Comparison of ENCODE assay signal across 26 mouse cellular contexts in the genomic region with DNA sequence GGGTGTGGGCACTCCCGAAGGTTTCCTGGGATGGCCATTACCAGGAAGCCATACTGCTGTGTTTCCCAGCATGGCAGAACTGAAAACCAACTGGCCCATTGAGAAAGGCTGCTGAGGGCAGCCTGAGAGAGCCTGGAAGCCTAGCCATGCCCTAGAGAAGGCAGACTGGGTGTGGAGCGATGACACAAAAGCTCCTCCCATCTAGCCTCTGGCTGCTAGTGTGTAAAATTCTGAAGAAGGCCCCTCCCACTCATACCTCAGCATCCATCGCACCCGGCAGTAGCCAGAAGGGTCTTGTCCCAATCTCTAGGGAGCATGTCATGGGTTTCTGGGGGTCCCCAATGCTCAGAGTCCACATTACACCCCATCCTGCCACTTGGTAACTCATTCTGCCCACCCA. TPM values are rescaled to one million over a fixed set of nuclear protein-coding genes. Genes with fewer than 3 reads are reported as not detected.
DNase-seq lines count a peak whose midpoint lies in the region; ATAC-seq and TF ChIP-seq lines count a peak whose summit lies in the region.
"Had no signal": no experiment of that assay in that cellular context is flagged by ENCODE, and none has a peak within 500 bp of the region (broad histone marks: within the 10 kb centered on the region; RNA-seq: fewer than 3 reads in every experiment).

No protein-coding gene starts in this region.

- no peak for TF ChIP-seq POLR2A in lung, adult 2 months (IDR thresholded peaks at IDR 0.05; ENCODE audit: borderline replicate concordance, extremely low read depth, low read depth, low read length)

- TF ChIP-seq EP300 in lung, postnatal 0 days (IDR thresholded peaks at IDR 0.05), result no peak

- H3K4me3 ChIP-seq in intestine, embryonic 15.5 days (replicated peaks), result no peak overlapping the region
- no peak overlapping the region for H3K4me3 ChIP-seq in intestine, embryonic 16.5 days (ENCODE audit: low read length)
- no peak overlapping the region for H3K4me3 ChIP-seq in lung, postnatal 0 days (ENCODE audit: low read depth, low read length)
- H3K4me3 ChIP-seq in lung, adult 2 months (replicated peaks; ENCODE audit: extremely low read depth, low read depth, low read length), result no peak overlapping the region
- peak overlapping the region; percentile 32; the same call in 1 of the 2 replicates for H3K4me3 ChIP-seq in E14TG2a.4 (replicated peaks; ENCODE audit: low read length)
- no peak overlapping the region for H3K4me3 ChIP-seq in intestine, postnatal 0 days (ENCODE audit: low read depth, low read length)
- H3K4me3 ChIP-seq: forebrain, embryonic 15.5 days; hindbrain, embryonic 13.5 days had no signal

- no peak for TF ChIP-seq CTCF in lung, postnatal 0 days (IDR thresholded peaks at IDR 0.05)
- no peak for TF ChIP-seq CTCF in lung, adult 2 months (IDR thresholded peaks at IDR 0.05; ENCODE audit: insufficient read depth, low read length)
- TF ChIP-seq CTCF in E14TG2a.4 (conservative IDR thresholded peaks at IDR 0.05; ENCODE audit: low read length), result no peak
- TF ChIP-seq CTCF in intestine, postnatal 0 days (IDR thresholded peaks at IDR 0.05; ENCODE audit: low read depth), result no peak

- no peaks in the 10 kb centered on the region for H3K27me3 ChIP-seq in intestine, embryonic 15.5 days (replicated peaks)
- H3K27me3 ChIP-seq in intestine, embryonic 16.5 days (replicated peaks; ENCODE audit: control insufficient read depth, insufficient read depth, low read length), result no peaks in the 10 kb centered on the region
- H3K27me3 ChIP-seq in lung, postnatal 0 days (replicated peaks; ENCODE audit: insufficient read depth, low read length), result no peaks in the 10 kb centered on the region
- no peaks in the 10 kb centered on the region for H3K27me3 ChIP-seq in E14TG2a.4 (ENCODE audit: insufficient read depth, low read length)
- H3K27me3 ChIP-seq in intestine, postnatal 0 days (replicated peaks; ENCODE audit: control insufficient read depth, insufficient read depth, low read length), result no peaks in the 10 kb centered on the region
- H3K27me3 ChIP-seq: CH12.LX; forebrain, embryonic 15.5 days; hindbrain, embryonic 13.5 days had no signal

- no peak for ATAC-seq in intestine, embryonic 15.5 days
- no peak for ATAC-seq in intestine, embryonic 16.5 days
- ATAC-seq in lung, postnatal 0 days, result no peak
- ATAC-seq in intestine, postnatal 0 days, result no peak
- ATAC-seq: activated CD4-positive, CD25-positive, alpha-beta regulatory T cell, adult 4 months; forebrain, embryonic 15.5 days; hindbrain, postnatal 0 days had no signal

- peaks cover 13% of the 10 kb centered on the region for H3K36me3 ChIP-seq in intestine, embryonic 15.5 days
- H3K36me3 ChIP-seq in intestine, embryonic 16.5 days (ENCODE audit: control insufficient read depth, insufficient read depth, low read length), result peaks cover 12% of the 10 kb centered on the region
- peaks cover under 1% of the 10 kb centered on the region for H3K36me3 ChIP-seq in lung, postnatal 0 days (ENCODE audit: insufficient read depth, low read length)
- H3K36me3 ChIP-seq in E14TG2a.4 (ENCODE audit: insufficient read depth, low read length), result peaks cover 54% of the 10 kb centered on the region
- H3K36me3 ChIP-seq in intestine, postnatal 0 days (ENCODE audit: control insufficient read depth, insufficient read depth), result peaks cover 27% of the 10 kb centered on the region; the same call in 1 of the 2 replicates
- H3K36me3 ChIP-seq: forebrain, embryonic 15.5 days had no signal

- peaks cover 28% of the 10 kb centered on the region for H3K4me1 ChIP-seq in intestine, embryonic 15.5 days (replicated peaks)
- peaks cover 18% of the 10 kb centered on the region for H3K4me1 ChIP-seq in intestine, embryonic 16.5 days (ENCODE audit: control insufficient read depth, insufficient read depth, low read length)
- H3K4me1 ChIP-seq in lung, postnatal 0 days (ENCODE audit: insufficient read depth, low read depth, low read length), result peaks cover 8% of the 10 kb centered on the region; the same call in 1 of the 2 replicates
- H3K4me1 ChIP-seq in lung, adult 2 months (ENCODE audit: control insufficient read depth, insufficient read depth, low read length), result peaks cover 8% of the 10 kb centered on the region
- peaks cover 60% of the 10 kb centered on the region for H3K4me1 ChIP-seq in E14TG2a.4 (replicated peaks; ENCODE audit: low read depth, low read length)
- peaks cover 3% of the 10 kb centered on the region; the same call in 1 of the 2 replicates for H3K4me1 ChIP-seq in intestine, postnatal 0 days (replicated peaks; ENCODE audit: control insufficient read depth, insufficient read depth, low read length)

- DNase-seq in lung, postnatal 0 days (ENCODE audit: low spot score), result peak; percentile 51
- no peak for DNase-seq in lung, adult 2 months
- no peak for DNase-seq in layer of hippocampus, postnatal 10 days (ENCODE audit: low spot score in 2 of 2)
- DNase-seq: adrenal gland, postnatal 14 days; cerebellum, adult 18-20 months; cerebellum, adult 9-11 months; cerebellum, postnatal 36 days; gastrocnemius, postnatal 36 days; heart, adult 11 months; heart, postnatal 14 days had no signal

- H3K27ac ChIP-seq in intestine, embryonic 15.5 days, result no peak overlapping the region
- no peak overlapping the region for H3K27ac ChIP-seq in intestine, embryonic 16.5 days (ENCODE audit: low read length)
- no peak overlapping the region for H3K27ac ChIP-seq in lung, postnatal 0 days (ENCODE audit: low read length)
- H3K27ac ChIP-seq in intestine, postnatal 0 days (ENCODE audit: low read depth, low read length), result no peak overlapping the region
- H3K27ac ChIP-seq: forebrain, embryonic 15.5 days; hindbrain, embryonic 13.5 days; hindbrain, postnatal 0 days had no signal

- no peaks in the 10 kb centered on the region for H3K9me3 ChIP-seq in intestine, embryonic 15.5 days
- H3K9me3 ChIP-seq in intestine, embryonic 16.5 days (ENCODE audit: control insufficient read depth, low read length), result no peaks in the 10 kb centered on the region
- no peaks in the 10 kb centered on the region for H3K9me3 ChIP-seq in lung, postnatal 0 days (ENCODE audit: low read length)
- no peaks in the 10 kb centered on the region for H3K9me3 ChIP-seq in E14TG2a.4 (ENCODE audit: low read length)
- no peaks in the 10 kb centered on the region for H3K9me3 ChIP-seq in intestine, postnatal 0 days (ENCODE audit: control insufficient read depth)
- H3K9me3 ChIP-seq: forebrain, embryonic 15.5 days; G1E; hindbrain, embryonic 13.5 days had no signal

- 0 out of 2 replicates have a peak overlapping the region, but pooled peaks have one; percentile 0 for H3K4me2 ChIP-seq in intestine, embryonic 15.5 days (replicated peaks)
- no peak overlapping the region for H3K4me2 ChIP-seq in intestine, embryonic 16.5 days (ENCODE audit: low read depth, low read length)
- H3K4me2 ChIP-seq in lung, postnatal 0 days (replicated peaks; ENCODE audit: low read depth, low read length), result peak overlapping the region; percentile 66
- H3K4me2 ChIP-seq in intestine, postnatal 0 days (replicated peaks; ENCODE audit: low read depth), result 0 out of 2 replicates have a peak overlapping the region, but pooled peaks have one; percentile 17
- H3K4me2 ChIP-seq: forebrain, embryonic 15.5 days; hindbrain, embryonic 13.5 days had no signal

- no peak overlapping the region for H3K9ac ChIP-seq in intestine, embryonic 15.5 days
- H3K9ac ChIP-seq in intestine, embryonic 16.5 days (ENCODE audit: low read depth, low read length), result no peak overlapping the region
- no peak overlapping the region for H3K9ac ChIP-seq in lung, postnatal 0 days (replicated peaks; ENCODE audit: low read depth)
- no peak overlapping the region for H3K9ac ChIP-seq in intestine, postnatal 0 days (ENCODE audit: low read depth, low read length)
- H3K9ac ChIP-seq: forebrain, embryonic 15.5 days; hindbrain, embryonic 13.5 days had no signal

- WGBS in intestine, embryonic 15.5 days, result 78% methylated on average over 4 of the region's 4 CpGs
- WGBS in intestine, embryonic 16.5 days, result 81% methylated on average over 4 of the region's 4 CpGs
- WGBS in lung, postnatal 0 days, result 64% methylated on average over 4 of the region's 4 CpGs
- 74% methylated on average over 4 of the region's 4 CpGs for WGBS in lung, adult 2 months
- 71% methylated on average over 4 of the region's 4 CpGs for WGBS in intestine, postnatal 0 days

RNA-seq across cellular contexts. Expression of gene Tpcn2, which starts 2.4 kb away (rescaled TPM):
- 8.8 and 9.8 TPM in 2 replicates for polyA plus RNA-seq in intestine, embryonic 15.5 days (2015; fragmentation: Nextera tagmentation; extraction: Ambion mirVana)
- polyA plus RNA-seq in intestine, embryonic 16.5 days (2015; fragmentation: Nextera tagmentation; extraction: Ambion mirVana), result 8.9 and 9.1 TPM in 2 replicates
- polyA plus RNA-seq in lung, postnatal 0 days (2015; fragmentation: Nextera tagmentation; extraction: Ambion mirVana), result 17.3 and 22.7 TPM in 2 replicates
- 31.5 and 40.9 TPM in 2 replicates for polyA plus RNA-seq in lung, adult 2 months (2012; rRNA removed)
- polyA plus RNA-seq in intestine, postnatal 0 days (2015; fragmentation: Nextera tagmentation; extraction: Ambion mirVana), result 7.6 and 8.0 TPM in 2 replicates
- 1 to 10 TPM; 5.5 to 7.0 TPM for total RNA-seq in layer of hippocampus, postnatal 10 days (2021)

RNA-seq across cellular contexts. Expression of gene Mrgprf, which starts 19.2 kb away (rescaled TPM):
- 1.8 and 2.1 TPM in 2 replicates for polyA plus RNA-seq in intestine, embryonic 15.5 days (2015; fragmentation: Nextera tagmentation; extraction: Ambion mirVana)
- polyA plus RNA-seq in intestine, embryonic 16.5 days (2015; fragmentation: Nextera tagmentation; extraction: Ambion mirVana), result 2.2 and 2.5 TPM in 2 replicates
- 2.6 and 3.4 TPM in 2 replicates for polyA plus RNA-seq in lung, postnatal 0 days (2015; fragmentation: Nextera tagmentation; extraction: Ambion mirVana)
- polyA plus RNA-seq in lung, adult 2 months (2012; rRNA removed), result 14.3 and 16.2 TPM in 2 replicates
- polyA plus RNA-seq in intestine, postnatal 0 days (2015; fragmentation: Nextera tagmentation; extraction: Ambion mirVana), result 3.5 and 4.3 TPM in 2 replicates
- 1 to 10 TPM; 1.6 to 2.2 TPM for total RNA-seq in layer of hippocampus, postnatal 10 days (2021)
- total RNA-seq: CH12.LX; hematopoietic stem cell, adult 5-6 weeks had no signal
- polyA plus RNA-seq: activated CD4-positive, CD25-positive, alpha-beta regulatory T cell, adult 4 months; G1E had no signal

RNA-seq across cellular contexts. Expression of gene Mrgprd, which starts 33.2 kb away (rescaled TPM):
- not detected in 2 replicates for polyA plus RNA-seq in intestine, embryonic 15.5 days (2015; fragmentation: Nextera tagmentation; extraction: Ambion mirVana)
- not detected in 2 replicates for polyA plus RNA-seq in intestine, embryonic 16.5 days (2015; fragmentation: Nextera tagmentation; extraction: Ambion mirVana)
- not detected in 2 replicates for polyA plus RNA-seq in lung, postnatal 0 days (2015; fragmentation: Nextera tagmentation; extraction: Ambion mirVana)
- not detected in 2 replicates for polyA plus RNA-seq in lung, adult 2 months (2012; rRNA removed)
- polyA plus RNA-seq in intestine, postnatal 0 days (2015; fragmentation: Nextera tagmentation; extraction: Ambion mirVana), result not detected in 2 replicates
- total RNA-seq in layer of hippocampus, postnatal 10 days (2021), result not detected
- total RNA-seq: adrenal gland, adult 18-20 months; adrenal gland, postnatal 14 days; CH12.LX; gastrocnemius, adult 8-10 months; gastrocnemius, postnatal 36 days; heart, postnatal 14 days; hematopoietic stem cell, adult 5-6 weeks; hindbrain, postnatal 0 days had no signal
- polyA plus RNA-seq: activated CD4-positive, CD25-positive, alpha-beta regulatory T cell, adult 4 months; embryonic facial prominence, embryonic 11.5 days; forebrain, embryonic 11.5 days; forebrain, embryonic 15.5 days; G1E; heart, embryonic 14.5 days; hindbrain, embryonic 13.5 days; hindbrain, postnatal 0 days had no signal
